Mouse (Mus musculus): ENCODE data around the gene Sfrp4. TPM values are rescaled to one million over a fixed set of nuclear protein-coding genes. Genes with fewer than 3 reads are reported as not detected.

Gene Sfrp4
- polyA plus RNA-seq, 1 experiment from 2014 or later, result 5.2 TPM

GRCm38 (mm10) chr13:19604916-19605315, 18.0 kb upstream of the Sfrp4 start:
- no peak overlapping the region for H3K4me3 ChIP-seq (ENCODE audit: low read depth, low read length)
- H3K36me3 ChIP-seq (ENCODE audit: control insufficient read depth, insufficient read depth, low read length), result no peaks in the 10 kb centered on the region
- no peaks in the 10 kb centered on the region for H3K27me3 ChIP-seq (ENCODE audit: control insufficient read depth, insufficient read depth, low read length)
- no peaks in the 10 kb centered on the region for H3K4me1 ChIP-seq (ENCODE audit: control insufficient read depth, insufficient read depth, low read length)
- no peak for ATAC-seq (ENCODE audit: insufficient number of reproducible peaks, insufficient read depth, low FRiP score, low read depth)
- H3K9ac ChIP-seq (replicated peaks; ENCODE audit: low read depth, low read length), result no peak overlapping the region
- H3K4me2 ChIP-seq (replicated peaks; ENCODE audit: low read depth, low read length), result no peak overlapping the region
- no peaks in the 10 kb centered on the region for H3K9me3 ChIP-seq (ENCODE audit: control insufficient read depth, low read depth, low read length)
- H3K27ac ChIP-seq (ENCODE audit: low read length), result no peak overlapping the region

DNA sequence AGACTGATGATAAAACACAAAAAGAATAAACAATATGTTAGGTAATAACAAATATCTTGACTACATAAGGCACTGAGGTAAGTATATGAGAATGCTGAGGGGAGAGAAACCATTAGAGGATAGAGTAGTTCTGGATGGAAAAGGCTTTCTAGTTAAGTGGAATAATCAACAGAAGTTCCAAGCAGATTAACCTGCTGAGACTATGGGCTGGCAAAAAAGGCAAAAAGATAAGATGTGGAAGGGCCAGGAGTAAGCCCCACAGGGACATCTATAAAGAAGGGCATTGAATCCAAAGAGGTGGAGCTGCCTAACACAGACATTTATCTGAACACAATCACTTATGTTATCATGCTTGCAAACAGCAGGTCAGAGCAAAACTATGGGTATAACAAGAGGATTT, 14.8 kb upstream of the Sfrp4 start:
- Histone ChIP-seq H3K9me3 (ENCODE audit: control insufficient read depth, low read depth, low read length) (no peaks in the 10 kb centered on the region), H3K27me3 (ENCODE audit: control insufficient read depth, insufficient read depth, low read length) (no peaks in the 10 kb centered on the region), H3K4me1 (ENCODE audit: control insufficient read depth, insufficient read depth, low read length) (no peaks in the 10 kb centered on the region), H3K9ac (replicated peaks; ENCODE audit: low read depth, low read length) (no peak overlapping the region), H3K36me3 (ENCODE audit: control insufficient read depth, insufficient read depth, low read length) (no peaks in the 10 kb centered on the region), H3K4me3 (ENCODE audit: low read depth, low read length) (no peak overlapping the region), H3K27ac (ENCODE audit: low read length) (no peak overlapping the region), H3K4me2 (replicated peaks; ENCODE audit: low read depth, low read length) (no peak overlapping the region)
- no peak for ATAC-seq (ENCODE audit: insufficient number of reproducible peaks, insufficient read depth, low FRiP score, low read depth)

DNA sequence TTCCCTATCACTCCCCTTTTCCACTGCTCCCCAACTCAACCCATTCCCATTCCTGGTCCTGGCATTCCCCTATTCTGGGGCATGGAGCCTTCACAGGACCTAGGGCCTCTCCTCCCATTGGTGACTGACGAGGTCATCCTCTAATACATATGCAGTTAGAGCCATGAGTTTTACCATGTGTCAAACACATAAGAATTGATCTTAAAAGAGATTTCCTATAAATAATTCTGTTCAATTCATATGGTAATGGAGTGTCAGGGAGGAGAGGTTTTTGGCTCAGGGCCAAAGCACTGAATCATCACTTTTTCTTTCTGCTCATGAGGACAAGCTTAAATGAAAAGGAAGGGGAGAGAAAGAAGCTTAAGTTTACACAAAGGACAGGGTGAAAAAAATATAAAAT, 10.6 kb upstream of the Sfrp4 start:
- H3K9ac ChIP-seq (replicated peaks; ENCODE audit: low read depth, low read length), result no peak overlapping the region
- H3K36me3 ChIP-seq (ENCODE audit: control insufficient read depth, insufficient read depth, low read length), result no peaks in the 10 kb centered on the region
- 74% methylated on average over 1 of the region's 1 CpGs for WGBS
- ATAC-seq (ENCODE audit: insufficient number of reproducible peaks, insufficient read depth, low FRiP score, low read depth), result no peak
- H3K27ac ChIP-seq (ENCODE audit: low read length), result no peak overlapping the region
- H3K4me2 ChIP-seq (replicated peaks; ENCODE audit: low read depth, low read length), result no peak overlapping the region
- no peak overlapping the region for H3K4me3 ChIP-seq (ENCODE audit: low read depth, low read length)
- H3K4me1 ChIP-seq (ENCODE audit: control insufficient read depth, insufficient read depth, low read length), result no peaks in the 10 kb centered on the region
- no peaks in the 10 kb centered on the region for H3K9me3 ChIP-seq (ENCODE audit: control insufficient read depth, low read depth, low read length)
- no peaks in the 10 kb centered on the region for H3K27me3 ChIP-seq (ENCODE audit: control insufficient read depth, insufficient read depth, low read length)

- WGBS, result 83% methylated on average over 3 of the region's 3 CpGs
- H3K4me1 ChIP-seq (ENCODE audit: control insufficient read depth, insufficient read depth, low read length), result no peaks in the 10 kb centered on the region
- no peak for ATAC-seq (ENCODE audit: insufficient number of reproducible peaks, insufficient read depth, low FRiP score, low read depth)
- no peak overlapping the region for H3K4me3 ChIP-seq (ENCODE audit: low read depth, low read length)
- no peaks in the 10 kb centered on the region for H3K9me3 ChIP-seq (ENCODE audit: control insufficient read depth, low read depth, low read length)
- H3K4me2 ChIP-seq (replicated peaks; ENCODE audit: low read depth, low read length), result no peak overlapping the region
- H3K36me3 ChIP-seq (ENCODE audit: control insufficient read depth, insufficient read depth, low read length), result no peaks in the 10 kb centered on the region
- no peaks in the 10 kb centered on the region for H3K27me3 ChIP-seq (ENCODE audit: control insufficient read depth, insufficient read depth, low read length)
- no peak overlapping the region for H3K27ac ChIP-seq (ENCODE audit: low read length)
- no peak overlapping the region for H3K9ac ChIP-seq (replicated peaks; ENCODE audit: low read depth, low read length)
Observed at GRCm38 (mm10) chr13:19612963-19613362, 9.9 kb upstream of the Sfrp4 start.

DNA sequence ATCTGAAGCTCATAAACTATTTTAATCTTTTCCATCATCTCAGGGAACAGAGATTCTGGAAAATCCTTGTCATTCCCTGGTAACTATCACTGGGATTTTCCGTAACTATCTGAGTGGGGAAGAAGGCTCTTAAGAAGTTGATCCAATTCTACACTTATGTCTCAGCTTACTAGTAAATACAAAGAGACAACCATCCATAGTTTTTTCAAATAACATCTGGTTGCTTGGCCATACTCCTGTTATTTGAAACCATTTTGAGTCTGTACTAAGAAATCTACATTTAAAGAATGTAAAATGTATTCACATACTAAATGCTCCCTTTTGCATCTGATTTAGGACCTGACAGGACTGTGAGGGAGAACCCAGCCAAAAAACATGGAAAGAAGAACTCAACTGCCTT, 9.5 kb upstream of the Sfrp4 start:
- no peak overlapping the region for H3K4me2 ChIP-seq (replicated peaks; ENCODE audit: low read depth, low read length)
- no peak for ATAC-seq (ENCODE audit: insufficient number of reproducible peaks, insufficient read depth, low FRiP score, low read depth)
- no peaks in the 10 kb centered on the region for H3K27me3 ChIP-seq (ENCODE audit: control insufficient read depth, insufficient read depth, low read length)
- no peaks in the 10 kb centered on the region for H3K36me3 ChIP-seq (ENCODE audit: control insufficient read depth, insufficient read depth, low read length)
- 86% methylated on average over 1 of the region's 1 CpGs for WGBS
- H3K4me1 ChIP-seq (ENCODE audit: control insufficient read depth, insufficient read depth, low read length), result no peaks in the 10 kb centered on the region
- no peak overlapping the region for H3K27ac ChIP-seq (ENCODE audit: low read length)
- no peak overlapping the region for H3K4me3 ChIP-seq (ENCODE audit: low read depth, low read length)
- no peak overlapping the region for H3K9ac ChIP-seq (replicated peaks; ENCODE audit: low read depth, low read length)
- H3K9me3 ChIP-seq (ENCODE audit: control insufficient read depth, low read depth, low read length), result no peaks in the 10 kb centered on the region

- Histone ChIP-seq H3K36me3 (ENCODE audit: control insufficient read depth, insufficient read depth, low read length) (no peaks in the 10 kb centered on the region), H3K27ac (ENCODE audit: low read length) (no peak overlapping the region), H3K4me2 (replicated peaks; ENCODE audit: low read depth, low read length) (no peak overlapping the region), H3K4me3 (ENCODE audit: low read depth, low read length) (no peak overlapping the region), H3K27me3 (ENCODE audit: control insufficient read depth, insufficient read depth, low read length) (no peaks in the 10 kb centered on the region), H3K9ac (replicated peaks; ENCODE audit: low read depth, low read length) (no peak overlapping the region), H3K4me1 (ENCODE audit: control insufficient read depth, insufficient read depth, low read length) (no peaks in the 10 kb centered on the region), H3K9me3 (ENCODE audit: control insufficient read depth, low read depth, low read length) (no peaks in the 10 kb centered on the region)
- ATAC-seq (ENCODE audit: insufficient number of reproducible peaks, insufficient read depth, low FRiP score, low read depth), result no peak
- WGBS, result 83% methylated on average over 1 of the region's 1 CpGs
Observed at GRCm38 (mm10) chr13:19614311-19614710, 8.6 kb upstream of the Sfrp4 start.

- no peak overlapping the region for H3K4me2 ChIP-seq (replicated peaks; ENCODE audit: low read depth, low read length)
- 92% methylated on average over 4 of the region's 4 CpGs for WGBS
- no peak overlapping the region for H3K27ac ChIP-seq (ENCODE audit: low read length)
- H3K27me3 ChIP-seq (ENCODE audit: control insufficient read depth, insufficient read depth, low read length), result no peaks in the 10 kb centered on the region
- H3K9me3 ChIP-seq (ENCODE audit: control insufficient read depth, low read depth, low read length), result no peaks in the 10 kb centered on the region
- ATAC-seq (ENCODE audit: insufficient number of reproducible peaks, insufficient read depth, low FRiP score, low read depth), result no peak
- no peaks in the 10 kb centered on the region for H3K4me1 ChIP-seq (ENCODE audit: control insufficient read depth, insufficient read depth, low read length)
- H3K4me3 ChIP-seq (ENCODE audit: low read depth, low read length), result no peak overlapping the region
- no peaks in the 10 kb centered on the region for H3K36me3 ChIP-seq (ENCODE audit: control insufficient read depth, insufficient read depth, low read length)
- no peak overlapping the region for H3K9ac ChIP-seq (replicated peaks; ENCODE audit: low read depth, low read length)
Observed at GRCm38 (mm10) chr13:19618081-19618480, 4.8 kb upstream of the Sfrp4 start.

GRCm38 (mm10) chr13:19618841-19619215, 4.1 kb upstream of the Sfrp4 start:
- no peaks in the 10 kb centered on the region for H3K9me3 ChIP-seq (ENCODE audit: control insufficient read depth, low read depth, low read length)
- no peaks in the 10 kb centered on the region for H3K36me3 ChIP-seq (ENCODE audit: control insufficient read depth, insufficient read depth, low read length)
- no peak overlapping the region for H3K27ac ChIP-seq (ENCODE audit: low read length)
- H3K27me3 ChIP-seq (ENCODE audit: control insufficient read depth, insufficient read depth, low read length), result peaks cover 5% of the 10 kb centered on the region
- peak overlapping the region; percentile 93 for H3K4me2 ChIP-seq (replicated peaks; ENCODE audit: low read depth, low read length)
- H3K9ac ChIP-seq (replicated peaks; ENCODE audit: low read depth, low read length), result peak overlapping the region; percentile 71; the same call in 1 of the 2 replicates
- no peaks in the 10 kb centered on the region for H3K4me1 ChIP-seq (ENCODE audit: control insufficient read depth, insufficient read depth, low read length)
- H3K4me3 ChIP-seq (ENCODE audit: low read depth, low read length), result peak overlapping the region; percentile 62
- 8% methylated on average over 5 of the region's 5 CpGs for WGBS
- peak; percentile 44; the same call in 1 of the 2 replicates for ATAC-seq (ENCODE audit: insufficient number of reproducible peaks, insufficient read depth, low FRiP score, low read depth)

DNA sequence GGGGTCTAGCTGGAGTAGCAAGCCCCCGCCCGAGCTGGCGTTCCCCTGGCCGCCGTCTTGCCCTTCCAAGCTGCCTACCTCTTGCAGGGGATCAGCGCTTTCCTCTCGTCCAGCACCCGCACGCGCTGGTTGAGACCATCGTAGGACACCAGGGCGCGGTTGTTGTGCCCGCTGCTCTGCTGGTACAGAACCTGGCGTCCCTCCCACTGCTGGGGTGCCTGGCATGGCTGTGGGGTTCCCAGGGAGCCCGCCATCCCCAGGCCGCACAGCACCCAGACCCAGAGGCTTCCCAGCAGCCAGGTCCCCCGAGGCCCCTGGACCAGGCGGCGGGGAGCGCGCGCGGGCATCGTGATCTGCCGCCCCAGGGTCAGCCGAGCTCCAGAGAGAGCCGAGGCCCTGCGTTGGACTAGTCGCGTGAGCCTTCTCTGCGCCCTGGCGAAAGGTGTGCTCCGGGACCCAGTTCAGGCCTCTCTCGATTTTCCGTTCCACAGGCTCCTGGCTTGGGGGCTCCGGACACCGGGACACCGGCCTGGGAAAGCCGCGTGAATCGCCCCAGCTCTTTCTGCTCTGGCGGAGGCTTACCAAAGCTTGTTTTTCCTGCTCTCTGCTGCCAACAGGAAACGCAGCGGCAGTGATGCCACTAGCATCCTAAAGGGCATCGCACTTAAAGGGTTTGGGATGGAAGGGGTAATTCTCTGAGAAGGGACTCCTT, 3.5 kb upstream of the Sfrp4 start, which contains the start of gene Epdr1:
Epdr1 (minus strand) TSS at position 712 of the 712 bp plus-strand sequence.
- no peaks in the 10 kb centered on the region for H3K9me3 ChIP-seq (ENCODE audit: control insufficient read depth, low read depth, low read length)
- H3K36me3 ChIP-seq (ENCODE audit: control insufficient read depth, insufficient read depth, low read length), result no peaks in the 10 kb centered on the region
- H3K4me2 ChIP-seq (replicated peaks; ENCODE audit: low read depth, low read length), result peak within 1 kb of the TSS; percentile 93
- peak within 1 kb of the TSS; percentile 62 for H3K4me3 ChIP-seq (ENCODE audit: low read depth, low read length)
- peak; percentile 79 for ATAC-seq (ENCODE audit: insufficient number of reproducible peaks, insufficient read depth, low FRiP score, low read depth)
- H3K27me3 ChIP-seq (ENCODE audit: control insufficient read depth, insufficient read depth, low read length), result peaks cover 5% of the 10 kb centered on the region
- no peaks in the 10 kb centered on the region for H3K4me1 ChIP-seq (ENCODE audit: control insufficient read depth, insufficient read depth, low read length)
- under 1% methylated on average over 46 of the region's 46 CpGs for WGBS
- H3K9ac ChIP-seq (replicated peaks; ENCODE audit: low read depth, low read length), result peak within 1 kb of the TSS; percentile 71
- H3K27ac ChIP-seq (ENCODE audit: low read length), result peak within 1 kb of the TSS; percentile 27; the same call in 1 of the 2 replicates

Measured in stomach, embryonic 14.5 days (tissue).